Mouse (Mus musculus) bone marrow, adult 2 months (tissue): ENCODE measurements around the gene Cd47.

ENCODE experiments used
- CTCF ChIP-seq: fragments of 200-500 bp; IDR thresholded peaks from 2 replicates; pipeline ENCODE4 v1.5.1; 2011; ENCODE audit warnings: low read length, control low read depth; ENCODE audit not compliant: control insufficient read depth, insufficient read depth
- POLR2A ChIP-seq: fragments of 200-500 bp; IDR thresholded peaks from 2 replicates; pipeline ENCODE4 v1.6.1; 2011; ENCODE audit warnings: low read depth, mild to moderate bottlenecking, control low read depth, low read length, borderline replicate concordance; ENCODE audit not compliant: control insufficient read depth

DNA sequence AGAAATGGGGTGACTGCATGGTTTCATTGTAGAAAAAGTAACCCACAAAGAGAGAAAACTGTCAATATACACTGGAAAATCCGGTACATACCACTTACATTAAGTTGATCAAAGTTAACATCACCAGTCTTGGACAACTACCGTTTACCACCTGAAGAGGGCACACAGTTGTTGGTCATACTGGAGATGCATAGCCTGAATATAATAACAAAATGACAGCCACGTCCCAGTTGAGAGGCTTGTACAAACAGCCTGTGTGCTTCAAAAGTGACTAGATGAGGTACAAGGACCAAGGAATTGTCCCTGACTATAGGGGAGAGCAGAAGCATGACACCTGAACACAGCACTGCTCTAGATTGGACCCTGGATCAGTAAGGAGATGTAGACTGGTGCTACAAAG is 34.0 kb upstream of the Cd47 start:
- TF ChIP-seq POLR2A (no peak), CTCF (0 out of 2 replicates have a peak, but pooled peaks have one; percentile 15)
